Mouse (Mus musculus) CH12.LX (cell line): ENCODE data around the gene Lamtor2. TPM values are rescaled to one million over a fixed set of nuclear protein-coding genes. Genes with fewer than 3 reads are reported as not detected.

Experiments
- DNase-seq: peaks from one replicate; pipeline ENCODE4 v3.0.0-alpha.2; 2013; ENCODE audit errors: extremely low read depth
- H3K27ac ChIP-seq: 2 replicates; pipeline ENCODE4 v1.5.1; 2012; ENCODE audit warnings: low read depth, mild to moderate bottlenecking, control low read depth, moderate library complexity; ENCODE audit not compliant: insufficient read depth
- H3K27me3 ChIP-seq: replicated peaks from 2 replicates; pipeline ENCODE3; 2012; ENCODE audit warnings: inconsistent platforms
- H3K36me3 ChIP-seq, 2 experiments: replicated peaks in 1 of 2; 2 replicates each; pipeline versions ENCODE3 to v1.6.1; 2012; ENCODE audit warnings: inconsistent platforms in 1 of 2, low read length in 1 of 2, mild to moderate bottlenecking in 1 of 2, mixed read lengths in 1 of 2, moderate library complexity in 1 of 2; ENCODE audit not compliant: control insufficient read depth in 1 of 2, insufficient read depth in 1 of 2
- H3K4me1 ChIP-seq, 2 experiments: 2 replicates each; pipeline ENCODE4 v1.6.1; 2012; ENCODE audit warnings: inconsistent platforms in 1 of 2, moderate library complexity in 1 of 2; ENCODE audit not compliant: insufficient read depth in 2 of 2, control insufficient read depth in 1 of 2
- H3K4me2 ChIP-seq: 2 replicates; pipeline ENCODE4 v1.6.1; 2012; ENCODE audit warnings: low read depth, mild to moderate bottlenecking, control low read depth; ENCODE audit not compliant: poor library complexity, insufficient read depth, severe bottlenecking
- H3K4me3 ChIP-seq, 3 experiments: fragments of 150-350 bp in 1 of 3; sonication (generic) in 1 of 3; replicated peaks in 1 of 3; 2 replicates each; pipeline versions ENCODE3 to v1.5.1; 2011 to 2012; ENCODE audit warnings: low read depth in 2 of 3, low read length in 2 of 3, mild to moderate bottlenecking in 2 of 3, moderate library complexity in 2 of 3, control low read depth in 1 of 3, improper control_type of control experiment in 1 of 3, inconsistent platforms in 1 of 3, mixed read lengths in 1 of 3; ENCODE audit not compliant: poor library complexity in 1 of 3
- H3K79me2 ChIP-seq: replicated peaks from 2 replicates; pipeline ENCODE4 v1.6.1; 2012; ENCODE audit warnings: mild to moderate bottlenecking, moderate library complexity; ENCODE audit not compliant: control insufficient read depth, poor library complexity, insufficient read depth, severe bottlenecking; ENCODE audit errors: extremely low read depth
- H3K9ac ChIP-seq: 2 replicates; pipeline ENCODE4 v1.6.1; 2012; ENCODE audit warnings: low read depth, mild to moderate bottlenecking, control low read depth, moderate library complexity; ENCODE audit not compliant: insufficient read depth
- H3K9me3 ChIP-seq: replicated peaks from 2 replicates; pipeline ENCODE3; 2012; ENCODE audit warnings: low read length, inconsistent platforms, mixed read lengths
- CTCF ChIP-seq, 2 experiments: IDR thresholded peaks in 1 of 2; conservative IDR thresholded peaks in 1 of 2; 2 replicates each; pipeline ENCODE4 v1.5.1; 2011 to 2012; ENCODE audit warnings: low read depth in 2 of 2, low read length in 2 of 2, improper control_type of control experiment in 1 of 2, inconsistent platforms in 1 of 2, mild to moderate bottlenecking in 1 of 2, moderate library complexity in 1 of 2
- E2F4 ChIP-seq: IDR thresholded peaks from 2 replicates; pipeline ENCODE4 v1.6.1; 2011; ENCODE audit warnings: low read depth, low read length, improper control_type of control experiment; ENCODE audit not compliant: insufficient replicate concordance
- GABPA ChIP-seq: IDR thresholded peaks from 2 replicates; pipeline ENCODE4 v1.6.1; 2012; ENCODE audit warnings: low read depth, low read length, improper control_type of control experiment, inconsistent platforms; ENCODE audit not compliant: insufficient replicate concordance
- JUND ChIP-seq: conservative IDR thresholded peaks from 2 replicates; pipeline ENCODE4 v1.6.1; 2011; ENCODE audit warnings: low read depth, low read length, improper control_type of control experiment
- KAT2A ChIP-seq: IDR thresholded peaks from 2 replicates; pipeline ENCODE4 v1.6.1; 2012; ENCODE audit warnings: low read length, improper control_type of control experiment, inconsistent platforms; ENCODE audit not compliant: insufficient replicate concordance
- MXI1 ChIP-seq: IDR thresholded peaks from 2 replicates; pipeline ENCODE4 v1.6.1; 2011; ENCODE audit warnings: mild to moderate bottlenecking, low read depth, low read length, improper control_type of control experiment
- NELFE ChIP-seq: IDR thresholded peaks from 2 replicates; pipeline ENCODE4 v1.6.1; 2011; ENCODE audit warnings: low read depth, low read length, improper control_type of control experiment
- POLR2AphosphoS2 ChIP-seq: IDR thresholded peaks from 2 replicates; pipeline ENCODE4 v1.6.1; 2011; ENCODE audit warnings: low read depth, low read length, improper control_type of control experiment
- RAD21 ChIP-seq: IDR thresholded peaks from 2 replicates; pipeline ENCODE4 v1.6.1; 2011; ENCODE audit warnings: low read depth, mild to moderate bottlenecking, low read length, improper control_type of control experiment, moderate library complexity
- SIN3A ChIP-seq: IDR thresholded peaks from 2 replicates; pipeline ENCODE4 v1.6.1; 2012; ENCODE audit warnings: low read length, improper control_type of control experiment, inconsistent platforms
- SMC3 ChIP-seq: IDR thresholded peaks from 2 replicates; pipeline ENCODE4 v1.6.1; 2011; ENCODE audit warnings: low read depth, low read length, improper control_type of control experiment
- TBP ChIP-seq: conservative IDR thresholded peaks from 2 replicates; pipeline ENCODE4 v1.6.1; 2011; ENCODE audit warnings: low read depth, low read length, improper control_type of control experiment
- USF1 ChIP-seq: IDR thresholded peaks from 2 replicates; pipeline ENCODE4 v1.6.1; 2014; ENCODE audit warnings: low read depth, mild to moderate bottlenecking, inconsistent platforms, low read length, improper control_type of control experiment
- ZC3H11A ChIP-seq: IDR thresholded peaks from 2 replicates; pipeline ENCODE4 v1.6.1; 2012; ENCODE audit warnings: low read depth, mild to moderate bottlenecking, inconsistent platforms, low read length, improper control_type of control experiment
- ZMIZ1 ChIP-seq: IDR thresholded peaks from 2 replicates; pipeline ENCODE4 v1.6.1; 2012; ENCODE audit warnings: low read depth, mild to moderate bottlenecking, inconsistent platforms, low read length, improper control_type of control experiment
- dilution Hi-C: fragments of 300-500 bp; cut with MboI; formaldehyde crosslinking; loops from 2 replicates; pipeline ENCODE4 v1.14.3; 2020; ENCODE audit warnings: low sequenced_read_pairs; ENCODE audit not compliant: extremely low pct_unique_long_range_greater_than_20kb, extremely low pct_ligation_motif_present
- in situ Hi-C: fragments of 300-500 bp; cut with MboI; formaldehyde crosslinking; loops from 3 replicates; pipeline ENCODE4 v1.14.3; 2019; ENCODE audit warnings: low sequenced_read_pairs, low pct_ligation_motif_present, low pct_unique_long_range_greater_than_20kb, mixed read lengths
- polyA plus RNA-seq: library from polyadenylated mRNA; unstranded; fragments of >175 nt; gene quantifications from 2 replicates; pipeline ENCODE4 v1.2.1, GENCODE M21; 2012; ENCODE audit warnings: low read depth; ENCODE audit not compliant: insufficient read length
- total RNA-seq, 2 experiments: library from RNA; depleted of rRNA; stranded (reverse); fragments of 300-350 nt in 1 of 2; fragments of >200 nt in 1 of 2; gene quantifications; 2 replicates each; pipeline ENCODE4 v1.2.3; 2012 to 2014

Gene Lamtor2
- total and polyA plus RNA-seq, 3 experiments: 44.0 to 96.6 (median 56.0) TPM

- TF ChIP-seq ZC3H11A (no peak), ZMIZ1 (no peak), GABPA (no peak), USF1 (no peak), SIN3A (peak; percentile 55; the same call in 1 of the 2 replicates), CTCF (conservative IDR thresholded peaks at IDR 0.05 in 1 of 2, IDR thresholded peaks at IDR 0.05 in 1 of 2; ENCODE audit: low read depth in 2 of 2, low read length in 2 of 2) (peak in 1 of 2 experiments; percentile 13; a peak in 1 of 4 replicates), KAT2A (no peak), E2F4 (no peak)
- TF ChIP-seq, all 38 proteins: peak for 15
Measured at GRCm38 (mm10) chr3:88592942-88593576, 40.2 kb upstream of the Lamtor2 start (continued).

- Histone ChIP-seq H3K27ac (peak overlapping the region; percentile 76), H3K4me1 (peaks cover 13 to 29% of the 10 kb centered on the region in 2 experiments), H3K4me2 (peak overlapping the region; percentile 71), H3K4me3 (peak overlapping the region in 1 of 3 experiments; percentile 49), H3K9me3 (no peaks in the 10 kb centered on the region), H3K36me3 (peaks cover 14 to 37% of the 10 kb centered on the region in 2 experiments), H3K27me3 (no peaks in the 10 kb centered on the region), H3K79me2 (no peaks in the 10 kb centered on the region), H3K9ac (peak overlapping the region; percentile 36; the same call in 1 of the 2 replicates)
- in situ Hi-C loops (no loop called here), dilution Hi-C loops (no loop called here)
- peak; percentile 76 for DNase-seq
- TF ChIP-seq RAD21 (peak; percentile 76), JUND (peak; percentile 36; the same call in 1 of the 2 replicates), E2F4 (0 out of 2 replicates have a peak, but pooled peaks have one; percentile 18), TBP (no peak), SIN3A (peak; percentile 29; the same call in 1 of the 2 replicates), ZMIZ1 (no peak), ZC3H11A (peak; percentile 34; the same call in 1 of the 2 replicates), MXI1 (0 out of 2 replicates have a peak, but pooled peaks have one; percentile 25), NELFE (no peak), SMC3 (peak; percentile 79), CTCF (conservative IDR thresholded peaks at IDR 0.05 in 1 of 2, IDR thresholded peaks at IDR 0.05 in 1 of 2; ENCODE audit: low read depth in 2 of 2, low read length in 2 of 2) (peak; percentile 52 to 80), POLR2AphosphoS2 (no peak)
Measured at GRCm38 (mm10) chr3:88591950-88592731, 39.3 kb upstream of the Lamtor2 start.
